Mouse (Mus musculus): ENCODE measurements at regions not wholly inside any gene's neighbourhood (a gene's known extent, or its start where the extent isn't known, plus 50 kb on each side); places are given as distances from the start of the nearest gene placed in this dataset.

DNA sequence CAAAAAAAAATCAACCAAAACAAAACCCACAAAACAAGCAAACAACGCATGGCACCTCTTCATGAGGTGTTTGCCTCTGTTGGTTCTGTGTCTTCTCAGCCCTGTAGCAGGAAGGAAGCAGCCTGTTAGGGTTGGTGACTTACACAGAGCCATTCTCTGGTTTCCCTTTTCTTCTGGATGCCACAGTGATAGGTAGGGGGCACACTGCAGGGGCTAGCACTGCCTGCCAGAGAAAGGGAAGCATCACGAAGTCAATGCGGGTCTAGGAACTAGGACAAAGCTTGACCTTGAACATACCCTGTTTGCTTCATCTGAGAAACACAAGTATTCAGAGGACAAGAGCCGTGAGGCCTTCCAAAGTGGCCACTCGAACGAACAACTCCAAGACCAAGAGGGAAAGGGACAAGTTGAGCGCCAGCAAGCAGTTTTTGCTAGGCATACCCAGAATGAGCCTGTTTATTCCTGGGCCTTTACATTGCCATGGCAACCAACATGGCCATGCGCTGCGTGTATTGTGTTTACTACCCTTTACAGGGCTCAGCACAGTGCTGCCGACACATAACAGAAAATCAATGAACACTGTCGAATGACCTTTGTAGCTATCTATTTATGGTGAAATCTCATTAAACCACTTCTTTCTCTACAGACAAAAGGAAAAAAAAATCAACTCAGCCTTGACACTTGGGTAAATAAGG is 91.9 kb upstream of the Dpt start:
- Histone ChIP-seq H3K4me1 (ENCODE audit: control insufficient read depth in 2 of 2, insufficient read depth in 2 of 2, low read length in 2 of 2, poor library complexity in 1 of 2) (no peaks in the 10 kb centered on the region), H3K36me3 (ENCODE audit: control insufficient read depth, insufficient read depth, low read length, poor library complexity, severe bottlenecking) (no peaks in the 10 kb centered on the region), H3K4me3 (ENCODE audit: insufficient read depth in 1 of 2, low read depth in 1 of 2, low read length in 2 of 2, poor library complexity in 1 of 2, severe bottlenecking in 1 of 2) (no peak overlapping the region), H3K9me3 (ENCODE audit: control insufficient read depth, insufficient read depth, low read depth, low read length) (no peaks in the 10 kb centered on the region), H3K9ac (ENCODE audit: insufficient read depth, low read depth, low read length, poor library complexity, severe bottlenecking) (no peak overlapping the region), H3K27ac (ENCODE audit: insufficient read depth, low read depth, low read length, poor library complexity, severe bottlenecking) (no peak overlapping the region)
- TF ChIP-seq HCFC1 (IDR thresholded peaks at IDR 0.05; ENCODE audit: borderline replicate concordance, insufficient read depth, low read length) (no peak), ZNF384 (IDR thresholded peaks at IDR 0.05; ENCODE audit: low read depth, low read length) (0 out of 2 replicates have a peak, but pooled peaks have one; percentile 6)
- in situ Hi-C loops (cut with MboI; ENCODE audit: low sequenced_read_pairs in 2 of 2, unreplicated experiment in 2 of 2) = no loop called here
- no peak for DNase-seq (ENCODE audit: low read depth, low spot score)

DNA sequence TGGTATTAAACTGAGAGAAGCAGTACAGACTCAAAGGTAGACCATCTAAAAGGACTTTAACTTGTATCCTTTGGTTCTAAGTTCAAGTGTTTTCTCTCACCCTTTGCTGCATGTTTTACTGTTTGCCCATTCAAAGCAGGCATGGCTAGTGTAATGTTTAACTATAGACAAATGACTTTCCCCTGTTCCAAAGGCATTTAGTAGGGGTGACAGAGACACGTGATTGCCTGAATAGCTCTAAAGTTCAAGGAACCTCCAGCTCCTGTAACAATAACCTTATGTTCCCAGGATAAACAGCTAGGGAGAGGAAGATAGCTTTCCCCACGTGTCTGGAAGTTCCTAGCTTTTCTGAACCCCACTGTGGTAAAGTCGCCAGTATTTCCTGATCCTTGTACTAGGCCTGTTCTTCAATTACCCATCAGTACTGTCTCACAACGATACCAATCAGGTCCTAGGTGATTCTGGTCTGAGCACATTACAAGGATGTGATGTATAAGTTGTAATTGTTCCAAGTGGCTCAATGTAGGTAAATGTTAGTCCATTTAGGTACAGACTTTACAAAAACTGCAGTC is 92.8 kb upstream of the Dpt start:
- in situ Hi-C loops (cut with MboI; ENCODE audit: low sequenced_read_pairs in 2 of 2, unreplicated experiment in 2 of 2) = no loop called here
- H3K27ac ChIP-seq (ENCODE audit: insufficient read depth, low read depth, low read length, poor library complexity, severe bottlenecking) = no peak overlapping the region
- TF ChIP-seq MAFK (IDR thresholded peaks at IDR 0.05; ENCODE audit: insufficient read depth, low read depth, low read length) (no peak), CHD2 (IDR thresholded peaks at IDR 0.05; ENCODE audit: low read depth, low read length) (no peak), ZNF384 (IDR thresholded peaks at IDR 0.05; ENCODE audit: low read depth, low read length) (no peak), HCFC1 (IDR thresholded peaks at IDR 0.05; ENCODE audit: borderline replicate concordance, insufficient read depth, low read length) (no peak), ZC3H11A (IDR thresholded peaks at IDR 0.05; ENCODE audit: borderline replicate concordance, low read depth, low read length) (no peak)
- H3K9me3 ChIP-seq (ENCODE audit: control insufficient read depth, insufficient read depth, low read depth, low read length) = no peaks in the 10 kb centered on the region
- no peaks in the 10 kb centered on the region for H3K36me3 ChIP-seq (ENCODE audit: control insufficient read depth, insufficient read depth, low read length, poor library complexity, severe bottlenecking)
- DNase-seq (ENCODE audit: low read depth, low spot score) = no peak
- no peak overlapping the region for H3K9ac ChIP-seq (ENCODE audit: insufficient read depth, low read depth, low read length, poor library complexity, severe bottlenecking)
- H3K4me3 ChIP-seq (ENCODE audit: insufficient read depth in 1 of 2, low read depth in 1 of 2, low read length in 2 of 2, poor library complexity in 1 of 2, severe bottlenecking in 1 of 2) = no peak overlapping the region
- H3K4me1 ChIP-seq (ENCODE audit: control insufficient read depth in 2 of 2, insufficient read depth in 2 of 2, low read length in 2 of 2, poor library complexity in 1 of 2) = no peaks in the 10 kb centered on the region

DNA sequence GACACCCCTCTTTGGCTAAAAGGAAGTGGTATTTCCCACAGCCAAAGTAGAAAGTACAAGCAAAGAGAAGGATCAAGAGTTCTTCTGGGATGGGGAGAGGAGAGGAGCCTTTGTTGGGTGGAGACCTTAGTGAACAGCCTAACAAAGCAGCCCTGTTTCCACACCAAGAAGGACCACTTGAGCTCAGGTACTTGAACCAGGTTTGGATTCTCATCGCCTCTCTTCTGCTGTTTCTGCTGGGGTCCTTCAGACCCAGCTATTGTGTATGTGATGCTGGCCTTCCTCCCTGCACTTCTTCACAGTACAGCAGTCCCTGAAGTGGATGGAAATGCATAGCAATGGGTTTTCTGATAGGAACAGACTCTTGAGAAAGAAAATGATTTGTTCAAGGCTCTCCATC is 106.4 kb upstream of the Dpt start:
- in situ Hi-C loops (cut with MboI; ENCODE audit: low sequenced_read_pairs in 2 of 2, unreplicated experiment in 2 of 2) = no loop called here
- no peak for DNase-seq (ENCODE audit: low read depth, low spot score)
- Histone ChIP-seq H3K9ac (ENCODE audit: insufficient read depth, low read depth, low read length, poor library complexity, severe bottlenecking) (no peak overlapping the region), H3K27ac (ENCODE audit: insufficient read depth, low read depth, low read length, poor library complexity, severe bottlenecking) (no peak overlapping the region), H3K9me3 (ENCODE audit: control insufficient read depth, insufficient read depth, low read depth, low read length) (no peaks in the 10 kb centered on the region), H3K4me3 (ENCODE audit: insufficient read depth in 1 of 2, low read depth in 1 of 2, low read length in 2 of 2, poor library complexity in 1 of 2, severe bottlenecking in 1 of 2) (no peak overlapping the region), H3K4me1 (ENCODE audit: control insufficient read depth in 2 of 2, insufficient read depth in 2 of 2, low read length in 2 of 2, poor library complexity in 1 of 2) (no peaks in the 10 kb centered on the region), H3K36me3 (ENCODE audit: control insufficient read depth, insufficient read depth, low read length, poor library complexity, severe bottlenecking) (no peaks in the 10 kb centered on the region)
- TF ChIP-seq MAFK (IDR thresholded peaks at IDR 0.05; ENCODE audit: insufficient read depth, low read depth, low read length) (no peak), HCFC1 (IDR thresholded peaks at IDR 0.05; ENCODE audit: borderline replicate concordance, insufficient read depth, low read length) (no peak), ZNF384 (IDR thresholded peaks at IDR 0.05; ENCODE audit: low read depth, low read length) (no peak), ZC3H11A (IDR thresholded peaks at IDR 0.05; ENCODE audit: borderline replicate concordance, low read depth, low read length) (no peak), CHD2 (IDR thresholded peaks at IDR 0.05; ENCODE audit: low read depth, low read length) (no peak)

DNA sequence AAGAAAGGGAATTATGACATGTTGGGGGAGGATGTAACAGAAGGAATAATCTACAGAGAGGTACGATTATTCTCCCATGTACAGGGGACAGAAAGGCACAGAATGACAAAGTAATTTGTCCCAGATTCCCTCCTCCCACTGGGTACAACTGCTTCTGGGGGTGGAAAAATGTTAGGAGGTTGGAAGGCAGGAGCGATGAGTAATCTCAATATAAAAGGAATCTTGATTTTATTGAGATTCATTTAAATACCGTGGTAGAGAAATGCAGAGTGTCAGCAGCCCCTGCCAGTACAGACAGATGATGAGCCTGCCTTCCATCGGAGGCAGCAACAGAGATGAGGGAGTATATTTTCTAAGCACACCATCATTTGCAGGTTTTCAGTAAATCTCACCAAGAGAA is 107.1 kb upstream of the Dpt start:
- no peak overlapping the region for H3K4me3 ChIP-seq (ENCODE audit: insufficient read depth in 1 of 2, low read depth in 1 of 2, low read length in 2 of 2, poor library complexity in 1 of 2, severe bottlenecking in 1 of 2)
- H3K4me1 ChIP-seq (ENCODE audit: control insufficient read depth in 2 of 2, insufficient read depth in 2 of 2, low read length in 2 of 2, poor library complexity in 1 of 2) = no peaks in the 10 kb centered on the region
- no peak overlapping the region for H3K27ac ChIP-seq (ENCODE audit: insufficient read depth, low read depth, low read length, poor library complexity, severe bottlenecking)
- TF ChIP-seq ZC3H11A (IDR thresholded peaks at IDR 0.05; ENCODE audit: borderline replicate concordance, low read depth, low read length) (no peak), CHD2 (IDR thresholded peaks at IDR 0.05; ENCODE audit: low read depth, low read length) (no peak), MAFK (IDR thresholded peaks at IDR 0.05; ENCODE audit: insufficient read depth, low read depth, low read length) (no peak), HCFC1 (IDR thresholded peaks at IDR 0.05; ENCODE audit: borderline replicate concordance, insufficient read depth, low read length) (no peak), ZNF384 (IDR thresholded peaks at IDR 0.05; ENCODE audit: low read depth, low read length) (no peak)
- H3K9me3 ChIP-seq (ENCODE audit: control insufficient read depth, insufficient read depth, low read depth, low read length) = no peaks in the 10 kb centered on the region
- no peaks in the 10 kb centered on the region for H3K36me3 ChIP-seq (ENCODE audit: control insufficient read depth, insufficient read depth, low read length, poor library complexity, severe bottlenecking)
- DNase-seq (ENCODE audit: low read depth, low spot score) = no peak
- no peak overlapping the region for H3K9ac ChIP-seq (ENCODE audit: insufficient read depth, low read depth, low read length, poor library complexity, severe bottlenecking)
- in situ Hi-C loops (cut with MboI; ENCODE audit: low sequenced_read_pairs in 2 of 2, unreplicated experiment in 2 of 2) = no loop called here
